Mouse (Mus musculus): Measurements from ENCODE around the gene Nufip1.

DNA sequence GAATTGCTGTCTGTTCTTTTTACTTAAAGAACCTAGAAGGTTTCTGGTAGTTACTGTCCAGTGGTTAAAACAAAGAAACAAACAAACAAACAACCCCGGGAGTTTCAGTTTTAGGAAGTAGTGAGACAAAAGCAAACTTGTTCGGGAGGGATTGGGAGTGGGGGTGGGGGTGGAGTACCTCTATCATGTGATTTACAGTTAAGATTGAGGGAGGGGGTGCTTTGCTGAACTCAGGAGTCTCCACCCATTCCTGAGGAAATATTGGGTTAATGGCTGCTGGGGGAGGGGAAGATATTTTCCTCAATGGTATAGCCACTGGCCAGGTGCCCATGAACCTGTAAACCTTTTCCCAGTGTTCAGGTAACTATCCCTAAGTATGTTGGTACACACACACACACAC, 40.3 kb downstream of the Nufip1 start:
- TF ChIP-seq POLR2A (IDR thresholded peaks at IDR 0.05; ENCODE audit: borderline replicate concordance, insufficient read depth, low read length): no peak
- no peak for TF ChIP-seq CTCF (IDR thresholded peaks at IDR 0.05; ENCODE audit: borderline replicate concordance, insufficient read depth, low read depth, low read length)
